Mouse (Mus musculus): ENCODE measurements around the gene Trim29. TPM values are rescaled to one million over a fixed set of nuclear protein-coding genes. Genes with fewer than 3 reads are reported as not detected.

Gene Trim29
- polyA plus RNA-seq, 1 experiment, result 1.3 TPM

DNA sequence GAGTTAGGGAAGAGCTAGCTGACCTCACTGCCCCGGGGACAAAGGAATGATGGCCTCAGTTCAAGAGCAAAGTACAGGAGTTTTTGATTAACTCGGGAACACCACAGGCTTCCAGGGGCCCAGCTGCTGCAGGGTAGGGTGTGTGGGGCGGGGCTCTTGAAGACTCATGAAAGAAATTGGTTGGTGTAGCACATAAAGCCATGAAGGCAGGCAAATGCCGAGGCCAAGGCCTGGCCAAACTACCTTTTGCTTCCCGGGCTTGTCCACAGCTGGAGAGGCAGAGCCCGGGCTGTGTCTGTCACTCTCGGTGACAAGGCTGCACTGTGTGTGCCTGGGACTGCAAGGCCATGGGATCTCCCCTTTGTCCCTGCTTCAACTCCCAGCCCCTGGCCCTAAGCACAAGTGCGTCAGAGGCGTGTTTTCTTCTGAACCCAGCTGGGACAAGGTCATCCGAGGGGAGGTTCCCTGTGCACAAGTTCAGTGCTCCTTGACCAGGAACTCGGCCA lies 46.6 kb upstream of the Trim29 start:
- Histone ChIP-seq H3K9me3 (replicated peaks; ENCODE audit: control insufficient read depth, insufficient read depth, low read length, poor library complexity, severe bottlenecking) (no peaks in the 10 kb centered on the region), H3K4me1 (ENCODE audit: control insufficient read depth, insufficient read depth, low read length) (peaks cover 15% of the 10 kb centered on the region), H3K27ac (ENCODE audit: insufficient read depth, low read length) (peak overlapping the region; percentile 42), H3K27me3 (ENCODE audit: control insufficient read depth, insufficient read depth, low read length, poor library complexity, severe bottlenecking) (no peaks in the 10 kb centered on the region), H3K4me3 (ENCODE audit: low read depth, low read length) (no peak overlapping the region), H3K36me3 (ENCODE audit: control insufficient read depth, insufficient read depth, low read length, poor library complexity, severe bottlenecking) (no peaks in the 10 kb centered on the region), H3K9ac (ENCODE audit: low read depth, poor library complexity, severe bottlenecking) (no peak overlapping the region)
- TF ChIP-seq POLR2A (IDR thresholded peaks at IDR 0.05; ENCODE audit: insufficient read depth, low read length) (no peak), EP300 (IDR thresholded peaks at IDR 0.05; ENCODE audit: insufficient read depth, low read depth, low read length) (no peak), CTCF (IDR thresholded peaks at IDR 0.05; ENCODE audit: low read depth, low read length) (no peak)

DNA sequence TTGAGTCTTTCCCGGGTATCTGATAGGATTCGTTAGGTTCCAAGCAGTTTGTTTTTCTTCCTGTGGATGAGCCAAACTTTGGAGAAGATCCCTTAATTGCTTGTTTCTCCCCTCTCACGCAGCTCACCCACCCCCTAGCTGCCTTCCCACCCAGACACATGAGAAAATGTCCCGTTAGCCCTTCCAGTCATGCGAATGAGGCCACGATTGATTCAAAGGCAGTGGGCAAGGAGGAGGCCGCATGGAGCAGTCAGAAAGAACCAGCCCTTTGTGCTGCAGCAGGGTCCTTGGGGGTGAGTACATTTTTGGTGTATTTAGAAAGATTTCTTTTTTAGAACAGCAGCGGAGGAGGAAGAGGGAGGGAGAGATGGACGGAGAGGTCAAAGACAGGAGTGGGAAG lies 45.5 kb upstream of the Trim29 start:
- Histone ChIP-seq H3K4me1 (ENCODE audit: control insufficient read depth, insufficient read depth, low read length) (peaks cover 16% of the 10 kb centered on the region), H3K9ac (ENCODE audit: low read depth, poor library complexity, severe bottlenecking) (no peak overlapping the region), H3K4me3 (ENCODE audit: low read depth, low read length) (no peak overlapping the region), H3K36me3 (ENCODE audit: control insufficient read depth, insufficient read depth, low read length, poor library complexity, severe bottlenecking) (no peaks in the 10 kb centered on the region), H3K9me3 (replicated peaks; ENCODE audit: control insufficient read depth, insufficient read depth, low read length, poor library complexity, severe bottlenecking) (no peaks in the 10 kb centered on the region), H3K27me3 (ENCODE audit: control insufficient read depth, insufficient read depth, low read length, poor library complexity, severe bottlenecking) (no peaks in the 10 kb centered on the region), H3K27ac (ENCODE audit: insufficient read depth, low read length) (no peak overlapping the region)
- TF ChIP-seq EP300 (IDR thresholded peaks at IDR 0.05; ENCODE audit: insufficient read depth, low read depth, low read length) (no peak), CTCF (IDR thresholded peaks at IDR 0.05; ENCODE audit: low read depth, low read length) (no peak), POLR2A (IDR thresholded peaks at IDR 0.05; ENCODE audit: insufficient read depth, low read length) (no peak)

DNA sequence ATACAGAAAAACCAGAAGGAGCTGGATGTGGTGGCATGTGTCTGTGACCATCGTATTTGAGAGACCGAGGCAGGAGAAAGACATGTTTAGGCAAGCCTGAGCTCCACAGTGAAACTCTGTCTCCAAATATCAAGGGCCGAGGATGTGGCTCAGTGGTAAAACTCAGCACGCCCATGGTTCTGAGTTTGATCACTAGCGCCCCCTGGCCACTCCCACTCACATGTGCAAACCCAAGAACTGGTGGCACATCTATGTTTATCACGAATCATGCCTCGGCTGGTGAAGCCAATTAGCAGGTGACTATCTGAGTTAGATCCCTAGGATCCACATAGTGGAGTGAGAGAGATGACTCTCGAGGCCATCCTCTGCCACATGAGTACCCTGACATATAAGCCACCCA lies 43.3 kb upstream of the Trim29 start:
- Histone ChIP-seq H3K36me3 (ENCODE audit: control insufficient read depth, insufficient read depth, low read length, poor library complexity, severe bottlenecking) (no peaks in the 10 kb centered on the region), H3K9ac (ENCODE audit: low read depth, poor library complexity, severe bottlenecking) (no peak overlapping the region), H3K4me3 (ENCODE audit: low read depth, low read length) (no peak overlapping the region), H3K4me1 (ENCODE audit: control insufficient read depth, insufficient read depth, low read length) (peaks cover 14% of the 10 kb centered on the region), H3K27me3 (ENCODE audit: control insufficient read depth, insufficient read depth, low read length, poor library complexity, severe bottlenecking) (no peaks in the 10 kb centered on the region), H3K9me3 (replicated peaks; ENCODE audit: control insufficient read depth, insufficient read depth, low read length, poor library complexity, severe bottlenecking) (no peaks in the 10 kb centered on the region), H3K27ac (ENCODE audit: insufficient read depth, low read length) (no peak overlapping the region)
- TF ChIP-seq POLR2A (IDR thresholded peaks at IDR 0.05; ENCODE audit: insufficient read depth, low read length) (no peak), CTCF (IDR thresholded peaks at IDR 0.05; ENCODE audit: low read depth, low read length) (peak; percentile 54), EP300 (IDR thresholded peaks at IDR 0.05; ENCODE audit: insufficient read depth, low read depth, low read length) (no peak)

DNA sequence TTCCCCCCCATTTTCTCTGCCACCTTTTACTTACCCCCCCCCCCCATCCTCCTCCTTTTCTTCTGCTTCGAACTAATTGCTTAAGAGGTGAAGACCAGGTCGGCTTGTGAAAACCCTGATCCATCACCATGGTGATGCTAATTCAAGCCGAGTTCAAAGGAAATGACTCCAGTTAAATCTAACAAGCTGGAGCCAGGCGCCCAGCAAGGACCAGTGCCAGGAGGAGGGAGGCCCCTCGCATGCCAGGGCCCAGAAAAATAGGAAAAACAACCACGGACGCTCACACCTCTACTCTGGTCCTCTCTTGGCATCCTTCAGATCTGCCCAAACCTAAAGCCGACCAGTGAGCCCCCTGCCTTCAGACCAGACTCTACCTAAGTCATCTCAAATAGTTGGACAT lies 41.5 kb upstream of the Trim29 start:
- peaks cover 4% of the 10 kb centered on the region for H3K4me1 ChIP-seq (ENCODE audit: control insufficient read depth, insufficient read depth, low read length)
- H3K4me3 ChIP-seq (ENCODE audit: low read depth, low read length), result no peak overlapping the region
- H3K27ac ChIP-seq (ENCODE audit: insufficient read depth, low read length), result no peak overlapping the region
- no peaks in the 10 kb centered on the region for H3K27me3 ChIP-seq (ENCODE audit: control insufficient read depth, insufficient read depth, low read length, poor library complexity, severe bottlenecking)
- no peak for TF ChIP-seq CTCF (IDR thresholded peaks at IDR 0.05; ENCODE audit: low read depth, low read length)
- TF ChIP-seq EP300 (IDR thresholded peaks at IDR 0.05; ENCODE audit: insufficient read depth, low read depth, low read length), result no peak
- H3K9me3 ChIP-seq (replicated peaks; ENCODE audit: control insufficient read depth, insufficient read depth, low read length, poor library complexity, severe bottlenecking), result no peaks in the 10 kb centered on the region
- H3K36me3 ChIP-seq (ENCODE audit: control insufficient read depth, insufficient read depth, low read length, poor library complexity, severe bottlenecking), result no peaks in the 10 kb centered on the region
- H3K9ac ChIP-seq (ENCODE audit: low read depth, poor library complexity, severe bottlenecking), result no peak overlapping the region

DNA sequence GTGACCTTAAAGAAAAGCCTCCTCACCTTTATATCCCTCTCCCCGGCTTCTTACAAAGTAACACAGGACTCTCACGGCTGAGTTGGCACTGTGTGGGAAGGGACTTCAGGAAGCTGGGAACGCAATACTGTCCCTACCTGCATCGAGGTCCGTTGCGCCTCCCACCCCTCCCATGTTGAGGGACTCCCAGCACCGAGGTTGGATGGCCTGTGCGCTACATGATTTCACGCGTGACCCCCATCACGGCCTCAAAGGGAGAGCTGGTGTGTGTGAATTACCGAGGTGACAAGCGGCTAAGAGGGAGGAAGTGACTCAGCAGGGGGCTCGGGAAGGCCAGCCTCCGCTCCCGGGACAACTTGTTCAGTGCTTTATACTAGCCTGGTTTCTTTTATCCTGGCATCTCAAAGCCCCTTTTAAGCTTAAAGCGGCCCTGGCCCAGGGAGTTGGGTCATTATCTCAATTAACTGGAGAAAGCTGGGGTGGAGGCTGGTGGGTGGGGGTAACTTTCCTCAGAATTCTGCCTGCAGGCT lies 39.9 kb upstream of the Trim29 start:
- H3K27me3 ChIP-seq (ENCODE audit: control insufficient read depth, insufficient read depth, low read length, poor library complexity, severe bottlenecking), result no peaks in the 10 kb centered on the region
- H3K9ac ChIP-seq (ENCODE audit: low read depth, poor library complexity, severe bottlenecking), result no peak overlapping the region
- H3K4me3 ChIP-seq (ENCODE audit: low read depth, low read length), result no peak overlapping the region
- H3K9me3 ChIP-seq (replicated peaks; ENCODE audit: control insufficient read depth, insufficient read depth, low read length, poor library complexity, severe bottlenecking), result no peaks in the 10 kb centered on the region
- H3K4me1 ChIP-seq (ENCODE audit: control insufficient read depth, insufficient read depth, low read length), result peaks cover 2% of the 10 kb centered on the region
- no peak for TF ChIP-seq CTCF (IDR thresholded peaks at IDR 0.05; ENCODE audit: low read depth, low read length)
- H3K36me3 ChIP-seq (ENCODE audit: control insufficient read depth, insufficient read depth, low read length, poor library complexity, severe bottlenecking), result no peaks in the 10 kb centered on the region
- no peak overlapping the region for H3K27ac ChIP-seq (ENCODE audit: insufficient read depth, low read length)

DNA sequence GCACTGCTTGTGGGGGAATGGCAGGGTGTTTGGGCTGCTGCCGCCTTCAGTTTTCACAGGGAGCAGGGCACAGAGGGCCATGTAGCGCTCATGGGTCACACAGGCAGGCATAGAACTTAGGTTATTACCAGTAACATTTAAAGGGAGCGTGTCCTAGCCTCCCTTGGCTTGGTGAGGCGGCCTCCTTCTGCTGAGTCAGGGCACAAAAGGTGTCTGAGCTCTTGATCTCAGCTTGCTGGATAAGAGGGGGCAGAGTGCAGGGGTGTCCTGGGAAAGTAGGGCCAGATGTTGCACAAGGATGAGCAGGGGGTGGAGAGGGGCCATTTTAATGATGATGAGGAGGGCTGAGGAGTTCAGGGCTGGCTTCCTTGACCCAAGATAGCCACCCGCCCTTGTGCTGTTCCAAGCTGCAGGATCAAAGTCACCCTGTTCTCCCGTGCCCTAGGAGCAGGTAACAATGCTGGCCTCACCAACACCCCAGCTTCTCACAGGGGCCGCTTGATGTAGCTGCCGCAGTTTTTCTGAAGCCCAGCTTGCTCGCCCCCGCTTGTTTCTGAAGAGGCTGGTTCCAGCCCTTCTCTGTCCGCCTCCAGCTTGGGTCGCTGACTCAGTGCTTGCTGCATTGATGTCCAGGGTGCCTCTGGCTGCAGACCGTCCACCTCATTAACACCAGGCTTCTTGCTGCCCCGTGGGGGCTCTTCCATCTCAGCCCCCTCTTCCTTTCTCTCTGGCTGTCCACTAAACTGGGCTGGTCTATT lies 38.7 kb upstream of the Trim29 start:
- no peak overlapping the region for H3K9ac ChIP-seq (ENCODE audit: low read depth, poor library complexity, severe bottlenecking)
- H3K9me3 ChIP-seq (replicated peaks; ENCODE audit: control insufficient read depth, insufficient read depth, low read length, poor library complexity, severe bottlenecking), result no peaks in the 10 kb centered on the region
- H3K4me3 ChIP-seq (ENCODE audit: low read depth, low read length), result no peak overlapping the region
- H3K4me1 ChIP-seq (ENCODE audit: control insufficient read depth, insufficient read depth, low read length), result peaks cover 2% of the 10 kb centered on the region
- H3K36me3 ChIP-seq (ENCODE audit: control insufficient read depth, insufficient read depth, low read length, poor library complexity, severe bottlenecking), result no peaks in the 10 kb centered on the region
- H3K27me3 ChIP-seq (ENCODE audit: control insufficient read depth, insufficient read depth, low read length, poor library complexity, severe bottlenecking), result no peaks in the 10 kb centered on the region
- no peak overlapping the region for H3K27ac ChIP-seq (ENCODE audit: insufficient read depth, low read length)
- no peak for TF ChIP-seq CTCF (IDR thresholded peaks at IDR 0.05; ENCODE audit: low read depth, low read length)
- TF ChIP-seq POLR2A (IDR thresholded peaks at IDR 0.05; ENCODE audit: insufficient read depth, low read length), result no peak
- no peak for TF ChIP-seq EP300 (IDR thresholded peaks at IDR 0.05; ENCODE audit: insufficient read depth, low read depth, low read length)

Measured in ES-Bruce4 (cell line).